Mouse (Mus musculus) G1E (cell line): ENCODE measurements at regions not wholly inside any gene's neighbourhood (a gene's known extent, or its start where the extent isn't known, plus 50 kb on each side); places are given as distances from the start of the nearest gene placed in this dataset.

Source experiments
- CTCF ChIP-seq: IDR thresholded peaks from 2 replicates; pipeline ENCODE4 v1.5.1; 2012; ENCODE audit warnings: low read depth, low read length, inconsistent platforms, mixed read lengths
- GATA1 ChIP-seq: IDR thresholded peaks from 2 replicates; pipeline ENCODE4 v1.6.1; 2012; ENCODE audit warnings: borderline replicate concordance, low read length, inconsistent platforms, mixed read lengths
- GATA2 ChIP-seq: IDR thresholded peaks from 2 replicates; pipeline ENCODE4 v1.6.1; 2012; ENCODE audit warnings: low read depth, low read length, inconsistent platforms, borderline replicate concordance
- TAL1 ChIP-seq: conservative IDR thresholded peaks from 2 replicates; pipeline ENCODE4 v1.6.1; 2012; ENCODE audit warnings: low read depth, low read length, inconsistent platforms, mixed read lengths

- no peak for TF ChIP-seq CTCF
- no peak for TF ChIP-seq GATA1
- TF ChIP-seq TAL1: no peak
- no peak for TF ChIP-seq GATA2
These were observed 304.9 kb upstream of the Gm21798 start for GRCm38 (mm10) chr15:64512615-64513014.
